Mouse (Mus musculus) lung, embryonic 15.5 days (tissue): Measurements from ENCODE around the gene Narfl. TPM values are rescaled to one million over a fixed set of nuclear protein-coding genes. Genes with fewer than 3 reads are reported as not detected.
"Not testable (repeated sequence)": the region's sequence is repeated elsewhere in the genome, so short reads cannot be mapped to it uniquely, and the experiment has no call there.

Experiments
- ATAC-seq: fragments of 200-750 bp; cut with Nextera tagmentation; 2 replicates; pipeline ENCODE4 v1.8.0; 2017; ENCODE audit warnings: moderate number of reproducible peaks, borderline replicate concordance; ENCODE audit not compliant: low FRiP score, low TSS enrichment; ENCODE audit errors: extremely low read depth
- H3K27ac ChIP-seq: fragments of 300-500 bp; sonication (generic); 2 replicates; pipeline ENCODE4 v1.5.1; 2015; ENCODE audit warnings: moderate library complexity, mild to moderate bottlenecking, inconsistent platforms
- H3K27me3 ChIP-seq: fragments of 300-500 bp; sonication (generic); 2 replicates; pipeline ENCODE4 v1.6.1; 2015; ENCODE audit warnings: inconsistent platforms
- H3K36me3 ChIP-seq: fragments of 300-500 bp; sonication (generic); 2 replicates; pipeline ENCODE4 v1.6.1; 2015; ENCODE audit warnings: inconsistent platforms
- H3K4me1 ChIP-seq: fragments of 300-500 bp; sonication (generic); 2 replicates; pipeline ENCODE4 v1.6.1; 2015; ENCODE audit warnings: inconsistent platforms
- H3K4me2 ChIP-seq: fragments of 300-500 bp; sonication (generic); 2 replicates; pipeline ENCODE4 v1.6.1; 2015; ENCODE audit warnings: inconsistent platforms, mild to moderate bottlenecking, moderate library complexity
- H3K4me3 ChIP-seq: fragments of 300-500 bp; sonication (generic); 2 replicates; pipeline ENCODE4 v1.5.1; 2015; ENCODE audit warnings: mild to moderate bottlenecking, inconsistent platforms
- H3K9ac ChIP-seq: fragments of 300-500 bp; sonication (generic); 2 replicates; pipeline ENCODE4 v1.6.1; 2015; ENCODE audit warnings: inconsistent platforms
- H3K9me3 ChIP-seq: fragments of 300-500 bp; sonication (generic); 2 replicates; pipeline ENCODE4 v1.6.1; 2016; ENCODE audit warnings: inconsistent platforms
- WGBS: fragments of 180-500 bp; shearing (Covaris S2); methylation state at CpG from one replicate; pipeline ENCODE4 v1.1.7; 2015; 5-methylcytosine and 5-hydroxymethylcytosine counted together
- polyA plus RNA-seq: library from polyadenylated mRNA; unstranded; fragments of >200 nt; fragmentation: Nextera tagmentation; extraction: Ambion mirVana; gene quantifications from 2 replicates; pipeline ENCODE4 v1.2.1, GENCODE M21; 2015

Narfl gene
- polyA plus RNA-seq, 1 experiment from 2014 or later, result 30.2 TPM

DNA sequence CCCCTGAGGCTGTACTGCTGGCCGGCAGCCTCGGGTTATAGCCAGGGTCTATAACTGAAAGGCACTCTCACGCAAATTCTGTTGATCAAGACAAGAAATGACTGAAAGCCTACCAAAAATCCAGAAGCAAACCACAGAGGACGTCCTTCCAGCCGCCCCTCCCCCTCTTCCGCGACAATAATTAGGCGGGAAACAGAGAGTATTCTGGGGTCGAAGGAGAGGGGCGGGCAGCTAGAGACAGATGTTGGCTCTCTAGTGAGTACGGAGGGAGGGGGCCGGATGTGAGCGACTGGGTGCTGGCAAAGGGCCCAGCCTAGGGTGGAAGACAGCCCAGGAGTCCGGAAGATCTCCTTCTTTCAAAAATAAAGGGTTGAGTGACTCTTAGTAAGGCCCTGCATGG lies 19.0 kb downstream of the Narfl start, which contains the start of gene Fam173a:
Gene Fam173a (minus strand): TSS at position 287 of the 400 bp plus-strand sequence.
- Histone ChIP-seq H3K4me2 (peak within 1 kb of the TSS; percentile 87), H3K9me3 (no peaks in the 10 kb centered on the region), H3K9ac (peak within 1 kb of the TSS; percentile 82), H3K36me3 (peaks cover 20% of the 10 kb centered on the region), H3K4me1 (peaks cover 57% of the 10 kb centered on the region), H3K27ac (peak within 1 kb of the TSS; percentile 99), H3K27me3 (no peaks in the 10 kb centered on the region), H3K4me3 (peak within 1 kb of the TSS; percentile 88)
- WGBS, result 2% methylated on average over 14 of the region's 14 CpGs
- peak; percentile 82 for ATAC-seq

DNA sequence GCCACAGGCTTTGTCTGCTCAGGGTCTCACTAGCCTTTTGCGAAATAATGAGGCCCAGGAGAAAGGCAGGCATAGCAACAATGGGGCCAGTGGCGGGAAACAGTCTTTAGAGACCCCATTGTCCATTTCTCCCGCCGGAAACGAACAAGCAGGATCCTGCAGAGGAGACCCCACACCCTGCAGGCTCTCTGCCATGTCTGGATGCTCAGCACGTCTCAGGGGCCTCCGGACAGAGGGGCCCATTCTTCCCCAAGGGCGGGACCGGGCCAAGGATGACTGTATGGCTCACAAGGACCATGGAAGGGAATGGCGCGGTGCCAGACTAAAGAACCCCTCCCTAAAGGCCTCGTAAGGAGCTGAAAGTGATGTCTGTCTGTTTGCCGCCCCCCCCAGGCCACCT lies 20.6 kb downstream of the Narfl start:
- peaks cover 58% of the 10 kb centered on the region for H3K4me1 ChIP-seq

GRCm38 (mm10) chr17:25794998-25795397 lies 21.4 kb downstream of the Narfl start:
- no peak overlapping the region for H3K9ac ChIP-seq

More for the DNA sequence above, 20.6 kb downstream of the Narfl start:
- Histone ChIP-seq H3K4me2 (no peak overlapping the region), H3K36me3 (peaks cover 8% of the 10 kb centered on the region), H3K27me3 (no peaks in the 10 kb centered on the region), H3K27ac (peak overlapping the region; percentile 99; the same call in 1 of the 2 replicates), H3K9me3 (no peaks in the 10 kb centered on the region), H3K4me3 (no peak overlapping the region), H3K9ac (no peak overlapping the region)
- 59% methylated on average over 13 of the region's 13 CpGs for WGBS
- no peak for ATAC-seq

DNA sequence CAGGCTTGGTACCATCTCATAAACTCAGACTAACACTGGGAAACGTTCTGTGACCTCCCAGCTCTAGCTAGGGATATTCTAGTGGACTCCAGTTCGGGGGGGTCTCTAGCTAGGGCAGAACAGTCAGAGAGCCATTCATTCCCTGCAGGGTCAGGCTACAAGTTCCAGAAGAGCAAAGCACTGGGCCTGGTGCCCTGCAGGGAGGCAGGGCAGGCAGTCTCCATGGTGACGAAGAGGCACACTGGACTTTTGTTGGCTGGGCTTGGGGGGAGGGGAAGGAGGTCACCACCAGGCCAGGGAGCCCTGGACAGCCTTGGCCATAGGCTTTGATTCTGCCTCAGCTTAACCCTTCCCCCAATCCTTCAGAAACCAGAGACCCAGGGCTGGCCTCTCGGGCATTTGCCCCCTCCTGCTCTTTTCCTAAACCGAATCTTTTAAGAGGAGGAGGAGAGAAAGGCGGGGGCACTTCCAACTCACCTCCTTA lies 22.1 kb downstream of the Narfl start, which contains the start of gene AC134908.4:
Gene AC134908.4 (minus strand): TSS at position 51 of the 484 bp plus-strand sequence.
- peak within 1 kb of the TSS; percentile 97 for H3K4me2 ChIP-seq
- peak within 1 kb of the TSS; percentile 82 for H3K4me3 ChIP-seq
- WGBS, result 15% methylated on average over 6 of the region's 6 CpGs
- no peaks in the 10 kb centered on the region for H3K9me3 ChIP-seq
- H3K4me1 ChIP-seq, result peaks cover 56% of the 10 kb centered on the region
- H3K27me3 ChIP-seq, result no peaks in the 10 kb centered on the region
- no peak for ATAC-seq
- 0 out of 2 replicates have a peak within 1 kb of the TSS, but pooled peaks have one; percentile 42 for H3K27ac ChIP-seq
- peak within 1 kb of the TSS; percentile 70 for H3K9ac ChIP-seq
- no peaks in the 10 kb centered on the region for H3K36me3 ChIP-seq

More at GRCm38 (mm10) chr17:25794998-25795397, 21.4 kb downstream of the Narfl start:
- Histone ChIP-seq H3K36me3 (no peaks in the 10 kb centered on the region; the same call in 1 of the 2 replicates), H3K4me3 (0 out of 2 replicates have a peak overlapping the region, but pooled peaks have one; percentile 82), H3K9me3 (no peaks in the 10 kb centered on the region), H3K27me3 (no peaks in the 10 kb centered on the region), H3K4me1 (peaks cover 58% of the 10 kb centered on the region), H3K4me2 (peak overlapping the region; percentile 97), H3K27ac (no peak overlapping the region)
- no peak for ATAC-seq
- WGBS, result 84% methylated on average over 17 of the region's 17 CpGs

DNA sequence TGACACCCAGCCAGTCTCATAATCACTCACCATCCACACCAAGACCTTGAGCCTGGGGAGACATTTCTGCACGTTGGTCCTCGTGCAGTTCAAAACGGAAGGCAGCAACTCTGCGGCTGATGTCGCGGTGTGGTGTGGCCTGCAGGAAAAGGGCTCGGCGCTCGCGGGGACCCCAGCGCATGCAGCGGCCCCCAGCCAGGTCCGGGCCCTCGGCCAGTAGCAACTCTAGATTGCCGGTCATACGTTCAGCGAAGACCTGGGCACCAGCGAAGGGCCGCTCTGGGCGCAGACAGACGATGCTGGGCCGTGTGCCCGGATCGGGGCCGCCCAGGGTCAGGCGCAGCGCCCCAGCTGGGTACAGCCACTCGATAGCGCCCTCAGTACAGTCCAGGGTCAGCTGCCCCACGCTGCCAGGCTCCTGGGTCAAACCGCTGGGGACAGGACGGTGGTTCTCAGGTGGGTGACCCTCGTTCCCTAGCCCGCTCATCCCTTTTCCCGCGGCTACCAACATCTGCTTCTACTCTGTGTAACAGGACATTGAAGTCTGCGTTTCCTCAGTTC lies 22.7 kb downstream of the Narfl start:
- H3K27me3 ChIP-seq, result no peaks in the 10 kb centered on the region
- ATAC-seq, result no peak
- H3K27ac ChIP-seq, result 0 out of 2 replicates have a peak overlapping the region, but pooled peaks have one; percentile 42
- 1% methylated on average over 37 of the region's 37 CpGs for WGBS
- H3K9ac ChIP-seq, result peak overlapping the region; percentile 70
- no peaks in the 10 kb centered on the region for H3K36me3 ChIP-seq
- peaks cover 49% of the 10 kb centered on the region for H3K4me1 ChIP-seq
- H3K4me3 ChIP-seq, result peak overlapping the region; percentile 82
- H3K4me2 ChIP-seq, result peak overlapping the region; percentile 97
- no peaks in the 10 kb centered on the region for H3K9me3 ChIP-seq

GRCm38 (mm10) chr17:25796951-25797369 lies 23.4 kb downstream of the Narfl start, which contains the start of gene Metrn:
Gene Metrn, minus strand, starts transcription at chr17:25797136.
- H3K4me2 ChIP-seq, result peak within 1 kb of the TSS; percentile 97
- H3K27me3 ChIP-seq, result no peaks in the 10 kb centered on the region
- ATAC-seq, result peak; percentile 82
- H3K4me1 ChIP-seq, result peaks cover 46% of the 10 kb centered on the region
- H3K9ac ChIP-seq, result peak within 1 kb of the TSS; percentile 70
- no peaks in the 10 kb centered on the region for H3K36me3 ChIP-seq
- H3K4me3 ChIP-seq, result peak within 1 kb of the TSS; percentile 82
- 0 out of 2 replicates have a peak within 1 kb of the TSS, but pooled peaks have one; percentile 42 for H3K27ac ChIP-seq
- WGBS, result under 1% methylated on average over 35 of the region's 35 CpGs
- H3K9me3 ChIP-seq, result no peaks in the 10 kb centered on the region

GRCm38 (mm10) chr17:25801029-25801428 lies 27.5 kb downstream of the Narfl start:
- Histone ChIP-seq H3K27me3 (no peaks in the 10 kb centered on the region; the same call in 1 of the 2 replicates), H3K36me3 (no peaks in the 10 kb centered on the region), H3K4me3 (no peak overlapping the region), H3K9me3 (no peaks in the 10 kb centered on the region), H3K4me1 (peaks cover 12% of the 10 kb centered on the region), H3K9ac (no peak overlapping the region), H3K27ac (no peak overlapping the region), H3K4me2 (no peak overlapping the region)
- WGBS, result 8% methylated on average over 6 of the region's 6 CpGs
- no peak for ATAC-seq

- ATAC-seq, result no peak
- H3K27me3 ChIP-seq, result peaks cover 2% of the 10 kb centered on the region
- WGBS, result 9% methylated on average over 10 of the region's 10 CpGs
- H3K36me3 ChIP-seq, result no peaks in the 10 kb centered on the region
- H3K9ac ChIP-seq, result no peak overlapping the region
- H3K4me2 ChIP-seq, result no peak overlapping the region
- no peaks in the 10 kb centered on the region for H3K4me1 ChIP-seq
- no peak overlapping the region for H3K4me3 ChIP-seq
- H3K27ac ChIP-seq, result no peak overlapping the region
- H3K9me3 ChIP-seq, result no peaks in the 10 kb centered on the region
Measured at GRCm38 (mm10) chr17:25802825-25803517, 29.4 kb downstream of the Narfl start.

DNA sequence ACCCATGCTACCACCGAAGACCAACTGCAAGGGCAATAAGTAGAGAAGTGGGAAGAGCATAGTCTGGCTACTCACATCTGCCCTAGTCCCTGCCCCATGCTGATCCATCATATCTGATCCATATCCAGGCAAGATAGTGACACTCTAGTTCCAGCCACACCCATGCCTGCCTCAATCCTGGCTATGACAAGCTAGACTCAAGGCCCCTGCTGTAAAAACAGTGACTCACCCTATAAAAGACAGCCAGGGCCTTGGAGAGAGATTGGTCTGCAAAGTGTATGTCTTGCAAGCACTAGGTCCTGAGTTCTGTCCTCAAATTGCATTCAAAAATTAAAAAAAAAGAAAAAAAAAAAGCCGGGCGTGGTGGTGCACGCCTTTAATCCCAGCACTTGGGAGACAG lies 32.9 kb downstream of the Narfl start:
- WGBS, result 67% methylated on average over 4 of the region's 4 CpGs
- no peak overlapping the region for H3K4me2 ChIP-seq
- no peak overlapping the region for H3K9ac ChIP-seq
- H3K4me1 ChIP-seq, result peaks cover 16% of the 10 kb centered on the region
- no peak for ATAC-seq
- H3K36me3 ChIP-seq, result no peaks in the 10 kb centered on the region
- H3K27me3 ChIP-seq, result peaks cover 37% of the 10 kb centered on the region
- H3K27ac ChIP-seq, result no peak overlapping the region
- H3K4me3 ChIP-seq, result no peak overlapping the region
- H3K9me3 ChIP-seq, result no peaks in the 10 kb centered on the region

- not testable (repeated sequence) for H3K9ac ChIP-seq, H3K27ac ChIP-seq, H3K9me3 ChIP-seq, H3K36me3 ChIP-seq, H3K4me3 ChIP-seq, ATAC-seq, H3K4me2 ChIP-seq
- Histone ChIP-seq H3K4me1 (peaks cover 16% of the 10 kb centered on the region), H3K27me3 (peaks cover 46% of the 10 kb centered on the region)
- WGBS, result 31% methylated on average over 2 of the region's 2 CpGs
Measured at GRCm38 (mm10) chr17:25807452-25807851, 33.9 kb downstream of the Narfl start.

GRCm38 (mm10) chr17:25808028-25808427 lies 34.5 kb downstream of the Narfl start:
- peaks cover 16% of the 10 kb centered on the region for H3K4me1 ChIP-seq
- peak overlapping the region; percentile 94 for H3K4me2 ChIP-seq
- no peaks in the 10 kb centered on the region for H3K36me3 ChIP-seq
- 32% methylated on average over 5 of the region's 5 CpGs for WGBS
- H3K9me3 ChIP-seq, result no peaks in the 10 kb centered on the region
- H3K27me3 ChIP-seq, result peaks cover 50% of the 10 kb centered on the region
- ATAC-seq, result no peak
- no peak overlapping the region for H3K9ac ChIP-seq
- no peak overlapping the region for H3K27ac ChIP-seq
- H3K4me3 ChIP-seq, result no peak overlapping the region; the same call in 1 of the 2 replicates
